Mouse (Mus musculus): ENCODE results near the gene Fam135a.
A peak's percentile ranks its signal among the peaks of the same experiment; 100 is the strongest.
"Not testable (repeated sequence)": the region's sequence is repeated elsewhere in the genome, so short reads cannot be mapped to it uniquely, and the experiment has no call there.

Gene Fam135a

DNA sequence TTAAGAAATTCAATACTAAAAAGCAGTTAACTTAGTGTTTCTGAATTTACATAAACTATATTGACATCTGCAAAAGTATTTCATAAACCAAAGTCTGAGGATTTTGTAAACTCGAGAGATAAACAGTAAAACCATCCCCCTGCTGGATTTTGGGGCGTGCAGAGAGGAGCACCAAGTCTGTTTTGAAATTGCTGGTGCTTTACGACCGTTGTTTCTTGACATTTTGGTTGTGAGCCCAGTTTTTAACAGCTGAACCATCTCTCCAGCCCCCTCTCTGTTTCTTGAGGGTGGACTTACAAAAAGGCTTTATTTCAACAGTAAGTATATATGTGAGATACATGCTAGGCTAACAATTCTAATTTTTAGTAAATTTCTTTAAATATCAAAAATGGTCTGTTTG lies 33.4 kb downstream of the Fam135a start:
- DNase-seq (ENCODE audit: low spot score): no peak

DNA sequence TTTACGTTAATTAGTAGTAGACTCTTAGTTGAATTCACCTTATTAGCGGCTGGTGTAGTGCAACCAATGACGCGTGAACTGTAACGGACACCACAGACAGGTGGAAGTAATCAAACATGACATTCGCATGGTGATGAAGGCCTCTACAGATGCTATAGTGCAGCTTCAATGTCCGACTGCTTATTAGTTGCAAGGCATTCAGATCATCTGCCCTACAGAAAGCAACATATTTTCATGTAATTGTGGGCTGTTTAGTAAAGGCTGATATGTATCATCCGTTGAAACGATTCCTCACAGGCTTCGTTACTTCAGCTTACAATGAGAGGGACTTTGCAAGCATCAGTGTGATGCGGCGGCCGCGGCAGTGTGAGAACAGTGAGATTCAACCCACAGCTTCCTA lies 44.4 kb downstream of the Fam135a start:
- DNase-seq (ENCODE audit: low spot score): no peak

DNA sequence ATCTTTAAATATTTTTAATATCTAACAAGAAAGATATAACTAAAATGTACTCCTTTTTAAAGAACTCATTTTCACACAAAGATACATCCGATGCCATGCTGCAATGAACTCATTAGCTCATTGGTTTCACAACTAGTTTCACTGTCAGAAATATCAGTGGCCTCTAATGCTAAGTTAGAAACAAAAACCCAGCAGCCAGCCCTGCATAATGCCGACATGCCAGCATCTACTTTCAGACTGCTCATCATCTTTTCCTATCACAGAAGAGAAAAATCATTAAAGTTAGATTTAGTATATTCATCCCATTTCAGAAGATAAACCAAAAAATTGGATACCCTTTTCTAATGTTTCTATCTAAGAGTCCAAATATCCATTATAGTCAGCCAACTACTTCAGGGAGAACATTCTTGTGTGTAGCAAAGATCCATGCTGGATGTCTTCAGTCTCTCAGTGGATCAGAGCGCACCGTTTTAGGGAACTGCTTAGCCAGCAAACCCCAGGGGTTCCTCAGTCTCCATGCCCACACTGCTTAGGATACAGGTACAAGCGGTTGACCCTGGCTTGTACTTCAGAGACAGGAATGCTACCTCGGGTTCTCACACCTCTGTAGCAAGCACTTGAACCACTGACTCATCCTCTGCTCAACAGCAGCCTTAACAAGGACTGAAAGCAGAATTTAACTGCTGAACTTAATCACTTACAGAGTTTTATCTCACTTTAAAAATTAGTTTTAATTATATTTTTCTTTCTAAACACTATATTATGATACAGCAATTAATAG lies 53.2 kb downstream of the Fam135a start:
- no peak for DNase-seq (ENCODE audit: low spot score)

DNA sequence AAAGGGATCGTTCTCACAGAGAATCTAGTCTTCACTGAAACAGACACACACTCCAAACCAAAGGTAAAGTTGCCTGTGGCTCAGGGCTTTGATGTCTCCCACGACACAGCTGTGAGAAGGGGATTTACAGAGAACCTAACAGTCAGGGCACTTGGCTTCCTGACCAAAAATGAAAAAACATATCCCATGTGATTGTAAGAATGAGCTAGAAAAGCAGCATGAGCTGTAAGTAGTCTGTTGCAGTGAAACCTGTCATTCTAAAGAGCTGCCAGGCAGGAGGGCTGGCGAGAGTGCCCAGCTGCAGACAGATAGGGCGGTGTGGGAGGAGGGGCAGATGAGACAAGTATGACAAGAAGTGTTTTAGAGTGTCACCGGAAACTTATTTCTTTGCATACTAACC lies 54.5 kb downstream of the Fam135a start:
- DNase-seq (ENCODE audit: low spot score): no peak

DNA sequence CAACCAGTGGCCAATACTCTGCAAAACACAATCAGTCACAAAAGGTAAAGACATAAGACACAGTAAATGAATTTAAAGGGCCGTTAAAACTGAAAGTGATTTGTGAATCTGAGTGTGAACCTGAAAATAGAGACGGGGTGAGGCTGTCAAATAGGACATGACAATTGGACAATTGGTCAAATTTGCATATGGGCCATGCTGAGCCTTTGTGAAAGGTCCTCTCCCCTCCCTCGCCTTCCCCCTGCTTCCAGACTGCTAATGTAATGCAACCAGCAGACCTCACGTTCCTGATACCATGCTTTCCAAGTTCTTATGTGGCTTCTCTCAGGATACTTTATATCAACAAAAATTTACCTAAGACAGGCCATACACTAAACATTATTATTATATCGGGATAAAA lies 57.1 kb downstream of the Fam135a start:
- no peak for DNase-seq (ENCODE audit: low spot score)

DNA sequence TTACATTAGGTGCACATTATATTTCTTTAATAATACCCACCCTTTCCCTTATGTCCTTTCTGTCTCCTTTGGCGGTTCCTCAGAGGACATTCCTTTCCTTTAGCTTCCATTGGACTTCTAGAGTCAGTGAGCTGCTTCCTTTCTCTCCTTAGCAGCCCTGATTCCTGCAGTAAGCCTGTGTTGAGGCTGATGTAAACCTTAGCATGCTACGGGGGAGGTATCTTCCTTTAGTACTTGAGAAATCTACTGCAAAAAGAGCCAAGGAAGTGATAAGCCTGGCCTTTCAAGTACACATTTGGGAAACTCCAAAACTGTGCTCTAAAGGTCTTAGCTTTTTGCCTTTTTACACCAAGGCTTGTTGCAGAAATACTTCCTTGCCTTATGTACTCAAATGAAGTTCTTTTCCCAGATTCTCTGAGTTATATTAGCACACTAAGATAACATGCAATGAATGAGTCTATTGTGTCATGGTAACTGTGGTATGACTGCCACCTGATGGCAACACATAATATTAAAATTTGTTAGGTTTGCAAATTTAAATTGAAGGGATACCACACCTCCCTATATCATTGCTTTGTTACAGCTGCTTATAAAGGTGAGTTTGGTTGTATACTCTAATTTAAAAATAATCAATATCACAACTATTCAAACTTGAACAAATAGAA lies 66.2 kb downstream of the Fam135a start:
- no peak for DNase-seq (ENCODE audit: low spot score)

DNA sequence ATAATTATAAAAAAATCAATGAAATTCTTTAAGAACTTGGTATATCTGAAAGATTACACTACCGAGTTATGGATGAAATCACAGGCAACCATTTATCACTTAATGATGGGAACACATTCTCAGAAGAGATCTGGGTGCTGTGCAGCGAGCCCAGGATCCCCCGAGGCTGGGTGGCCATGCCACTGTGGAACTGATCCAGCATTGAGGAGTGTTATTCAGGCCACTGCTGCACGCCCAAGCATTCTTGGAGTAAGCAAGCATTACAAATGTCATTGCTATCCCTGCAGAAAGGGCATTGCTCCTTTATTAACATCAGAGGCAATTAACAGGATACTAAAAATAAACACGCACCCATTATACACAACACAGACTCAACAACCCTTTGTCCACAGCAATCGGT lies 89.3 kb downstream of the Fam135a start:
- no peak for DNase-seq (ENCODE audit: low spot score)

DNA sequence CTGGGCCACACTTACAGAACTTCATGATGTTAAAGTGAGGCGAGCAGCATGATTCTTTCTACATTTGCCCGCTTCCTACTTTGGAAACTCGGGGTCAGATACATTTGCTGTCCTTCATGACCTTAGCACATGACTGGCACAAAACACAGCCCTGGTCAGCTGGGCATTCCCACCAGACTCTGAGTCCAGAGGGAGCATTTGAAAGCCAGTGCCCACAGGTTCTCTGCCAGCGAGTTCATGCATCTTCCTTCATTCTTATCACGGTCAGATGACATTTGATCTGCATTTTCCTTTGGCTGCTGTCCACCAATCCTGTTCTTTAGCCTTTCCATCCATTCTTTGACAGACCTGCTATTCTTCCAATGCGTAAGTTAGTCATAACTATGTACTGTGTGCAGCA lies 90.1 kb downstream of the Fam135a start:
- DNase-seq (ENCODE audit: low spot score): no peak

DNA sequence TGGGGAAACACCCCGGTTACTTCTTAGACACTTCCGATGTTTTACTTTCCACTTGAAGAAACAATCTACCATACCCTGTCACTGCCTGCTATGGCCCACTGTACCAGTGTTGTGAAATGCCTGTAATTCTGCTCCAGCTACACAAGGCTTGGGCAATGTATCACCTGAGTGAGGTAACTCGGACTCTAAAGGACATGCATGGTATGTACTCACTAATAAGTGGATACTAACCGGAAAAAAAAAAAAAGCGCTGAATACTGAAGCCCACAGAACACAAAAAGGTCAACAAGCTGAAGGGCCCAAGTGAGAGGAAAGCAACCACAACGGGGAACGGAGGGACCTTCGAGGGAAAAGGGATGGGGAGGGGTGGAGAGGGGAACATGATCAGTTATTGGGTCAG lies 92.5 kb downstream of the Fam135a start:
- no peak for DNase-seq (ENCODE audit: low spot score)

DNA sequence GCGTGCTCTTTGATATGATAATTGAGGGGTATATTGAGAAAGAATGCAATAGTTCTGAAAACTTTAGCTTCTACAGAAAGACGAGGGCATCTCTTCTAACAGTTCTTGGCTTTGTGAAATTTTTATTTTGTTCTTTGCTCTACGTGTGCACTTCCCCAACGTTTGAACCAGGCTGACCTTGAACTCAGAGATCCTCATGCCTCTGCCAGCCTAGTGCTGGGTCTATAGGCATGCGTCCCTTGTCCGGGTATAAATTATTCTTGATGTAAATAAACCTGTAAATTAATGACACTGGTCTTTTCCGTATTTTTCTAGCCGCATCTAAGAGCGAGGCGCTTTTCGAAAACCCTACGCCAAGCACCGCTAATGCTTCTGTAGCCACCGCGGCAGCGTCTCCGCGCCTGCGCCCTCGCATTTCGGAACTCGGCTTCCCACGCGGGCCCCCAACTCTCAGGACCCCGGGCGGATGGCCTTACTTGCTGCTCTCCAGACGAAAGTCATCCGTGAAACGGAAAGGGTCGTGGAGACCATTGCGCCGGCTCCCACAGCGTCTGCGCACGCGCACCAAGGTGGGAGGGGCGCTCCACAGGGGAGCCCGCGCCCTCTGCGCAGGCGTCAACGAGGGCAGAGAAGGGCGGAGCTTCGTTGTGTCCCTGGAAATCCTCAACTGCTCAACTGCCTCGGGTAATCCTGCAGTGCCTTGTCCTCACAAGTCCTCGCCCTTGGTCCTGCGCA lies 94.9 kb downstream of the Fam135a start, which contains the start of gene Sdhaf4:
Gene Sdhaf4, minus strand, starts transcription at position 587 of the 735 bp plus-strand sequence.
- DNase-seq (ENCODE audit: low spot score): peak; percentile 92

DNA sequence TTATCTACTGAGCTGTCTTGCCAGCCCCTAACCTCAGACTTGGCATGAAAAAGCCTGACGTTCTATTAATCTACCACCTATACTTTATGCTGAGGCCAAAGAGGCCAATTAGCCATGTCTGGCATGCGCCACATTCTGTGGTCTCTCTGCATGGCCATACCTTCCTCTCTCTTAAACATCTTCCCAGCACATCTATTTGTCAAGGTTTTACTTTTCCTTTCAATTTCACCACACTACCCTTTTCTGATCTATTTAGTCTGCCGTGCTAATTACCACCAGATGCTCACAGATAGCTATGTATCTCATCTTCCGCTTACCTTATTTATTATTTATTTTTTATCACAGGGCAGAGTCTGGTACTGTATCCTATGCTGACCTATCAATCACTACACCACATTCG lies 100.8 kb downstream of the Fam135a start:
- DNase-seq (ENCODE audit: low spot score): no peak

DNA sequence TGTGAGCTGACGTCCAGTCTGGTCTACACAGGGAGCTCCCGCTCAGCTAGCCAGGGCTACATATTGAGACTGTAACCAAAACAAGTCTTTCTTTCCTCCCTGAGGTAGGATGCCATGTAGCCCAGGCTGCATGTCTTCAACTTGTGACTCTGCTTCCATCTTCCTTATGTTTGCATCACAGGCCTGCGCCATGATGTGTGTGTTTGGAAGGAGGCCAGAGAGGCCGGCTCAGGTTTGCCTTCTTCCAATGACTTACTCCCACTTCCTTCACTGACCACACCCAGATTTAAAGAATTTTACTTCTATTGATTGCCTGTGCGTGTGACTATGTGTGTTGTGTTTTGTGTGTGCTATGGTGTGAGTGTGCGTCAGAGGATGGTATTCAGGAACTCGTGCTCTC lies 101.3 kb downstream of the Fam135a start:
- DNase-seq (ENCODE audit: low spot score): no peak

DNA sequence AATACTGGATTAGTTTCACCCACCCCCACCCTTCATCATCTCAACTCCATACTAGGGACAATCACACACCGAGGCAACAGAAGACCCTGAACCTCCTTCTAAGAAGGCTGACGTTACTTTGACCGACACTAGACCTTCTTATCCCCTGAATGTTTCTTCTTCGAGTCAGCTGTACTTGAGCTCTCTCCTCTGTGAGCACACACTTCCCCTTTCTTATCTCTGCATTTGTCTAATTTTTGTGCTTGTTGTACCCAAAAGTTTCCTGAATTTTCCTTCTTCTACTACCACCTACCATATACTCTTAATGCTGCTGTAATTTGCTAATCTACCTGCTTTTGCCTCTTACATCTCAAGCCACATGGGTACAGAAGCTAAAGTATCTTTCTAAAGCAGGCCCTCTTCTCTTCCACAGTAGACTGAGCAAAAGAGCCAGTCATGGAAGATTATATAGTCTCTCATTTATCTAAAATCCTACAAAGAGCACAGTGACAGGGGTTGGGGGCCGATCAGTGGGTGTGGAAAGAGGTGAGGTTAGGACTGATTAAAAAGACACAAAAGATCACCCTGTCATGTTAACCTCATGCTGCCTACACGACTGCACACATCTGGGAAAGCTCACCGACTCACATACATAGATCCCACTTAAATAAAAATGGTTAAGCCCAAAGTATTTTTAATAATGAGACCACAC lies 101.9 kb downstream of the Fam135a start:
- no peak for DNase-seq (ENCODE audit: low spot score)

DNA sequence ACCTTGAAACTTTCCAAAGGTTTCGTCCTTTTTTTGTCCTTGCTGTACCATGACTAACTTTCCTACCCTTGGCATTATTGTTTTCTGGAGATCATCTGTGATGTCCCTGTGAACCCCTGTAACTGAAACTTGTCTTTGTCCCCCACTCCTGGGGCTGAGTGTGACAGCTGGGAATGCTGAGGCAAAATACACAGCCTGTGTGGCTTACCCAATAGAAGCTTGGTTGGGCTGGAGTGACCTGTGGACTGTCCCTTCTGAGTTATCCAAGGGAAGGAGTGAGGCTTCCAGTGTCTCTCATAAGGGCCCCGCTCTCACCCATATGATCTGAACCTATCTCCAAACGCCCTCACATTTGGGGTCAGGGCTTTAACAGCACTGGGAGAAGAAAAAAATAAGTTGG lies 102.6 kb downstream of the Fam135a start:
- no peak for DNase-seq (ENCODE audit: low spot score)

DNA sequence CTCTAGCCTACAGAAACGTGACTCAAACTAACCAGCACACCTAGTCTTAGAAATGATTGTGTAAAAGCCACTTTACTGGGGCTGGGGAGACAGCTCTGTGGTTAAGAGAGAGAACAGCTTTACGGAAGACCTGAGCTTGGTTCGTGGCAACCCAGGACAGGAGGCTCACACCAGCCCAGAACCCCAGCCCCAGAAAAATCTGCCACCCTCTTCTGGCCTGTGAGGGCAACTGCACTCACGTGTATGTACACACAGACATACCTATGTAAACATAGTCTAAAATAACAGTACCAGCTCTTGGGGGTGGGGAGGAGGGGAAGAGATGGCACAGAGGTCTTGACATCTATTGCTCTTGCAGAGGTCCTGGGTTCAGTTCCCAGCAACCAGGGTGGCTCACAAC lies 104.7 kb downstream of the Fam135a start:
- DNase-seq (ENCODE audit: low spot score): no peak

DNA sequence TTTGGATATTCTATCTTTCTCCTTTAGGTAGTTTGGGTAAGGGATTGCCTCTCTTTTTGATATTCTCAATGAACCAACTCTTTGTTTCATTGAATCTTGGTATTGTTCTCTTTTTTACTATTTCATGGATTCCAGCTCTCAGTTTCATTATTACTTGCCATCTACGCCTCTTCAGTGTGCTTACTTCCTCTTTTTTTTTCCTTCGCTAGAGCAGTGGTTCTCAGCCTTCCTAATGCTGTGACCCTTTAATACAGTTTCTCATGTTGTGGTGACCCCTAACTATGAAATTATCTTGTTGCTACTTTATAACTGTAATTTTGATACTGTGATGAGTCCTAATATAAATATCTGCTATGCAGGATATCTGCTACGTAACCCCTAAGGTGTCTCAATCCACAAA lies 117.0 kb downstream of the Fam135a start:
- DNase-seq (ENCODE audit: low spot score): no peak

DNA sequence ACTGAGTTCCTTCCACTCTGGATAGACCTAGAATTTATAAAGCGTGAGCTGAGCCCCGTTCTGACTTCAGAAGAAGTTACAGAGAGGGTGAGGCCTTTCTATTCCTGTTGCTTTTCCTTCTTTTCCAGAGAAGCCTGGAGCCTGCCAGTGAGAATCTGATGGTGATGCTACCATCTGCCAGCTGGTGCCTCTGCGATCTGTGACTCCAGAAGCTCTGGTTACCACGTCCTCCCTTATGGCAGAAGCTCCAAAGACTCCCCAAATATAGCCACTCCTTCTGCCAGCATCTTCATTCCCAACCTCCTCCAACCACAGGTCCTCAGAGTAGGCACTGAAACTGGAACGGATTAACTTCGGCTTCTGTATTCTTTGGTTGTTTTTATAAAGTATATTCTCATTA lies 121.9 kb downstream of the Fam135a start:
- DNase-seq (ENCODE audit: low spot score): peak; percentile 50

DNA sequence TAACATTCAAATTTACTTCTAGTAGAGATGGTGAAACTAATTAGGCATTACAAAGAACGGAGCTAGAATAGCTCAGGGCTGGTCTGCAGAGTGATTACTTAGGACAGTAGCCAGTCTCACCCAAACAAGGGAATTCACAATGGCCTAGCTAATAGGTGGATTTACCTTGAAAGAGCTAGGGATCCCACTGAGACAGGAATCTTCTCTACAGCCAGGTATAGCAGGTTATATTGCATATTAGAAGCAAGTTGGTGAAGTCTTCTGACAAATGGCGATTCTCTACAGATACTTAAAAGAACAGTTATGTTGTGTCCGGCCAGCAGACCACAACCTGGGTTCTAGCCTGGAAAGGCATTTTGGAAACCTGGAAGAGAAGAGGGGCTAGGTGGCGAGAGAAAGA lies 129.0 kb downstream of the Fam135a start:
- DNase-seq (ENCODE audit: low spot score): not testable (repeated sequence)

DNA sequence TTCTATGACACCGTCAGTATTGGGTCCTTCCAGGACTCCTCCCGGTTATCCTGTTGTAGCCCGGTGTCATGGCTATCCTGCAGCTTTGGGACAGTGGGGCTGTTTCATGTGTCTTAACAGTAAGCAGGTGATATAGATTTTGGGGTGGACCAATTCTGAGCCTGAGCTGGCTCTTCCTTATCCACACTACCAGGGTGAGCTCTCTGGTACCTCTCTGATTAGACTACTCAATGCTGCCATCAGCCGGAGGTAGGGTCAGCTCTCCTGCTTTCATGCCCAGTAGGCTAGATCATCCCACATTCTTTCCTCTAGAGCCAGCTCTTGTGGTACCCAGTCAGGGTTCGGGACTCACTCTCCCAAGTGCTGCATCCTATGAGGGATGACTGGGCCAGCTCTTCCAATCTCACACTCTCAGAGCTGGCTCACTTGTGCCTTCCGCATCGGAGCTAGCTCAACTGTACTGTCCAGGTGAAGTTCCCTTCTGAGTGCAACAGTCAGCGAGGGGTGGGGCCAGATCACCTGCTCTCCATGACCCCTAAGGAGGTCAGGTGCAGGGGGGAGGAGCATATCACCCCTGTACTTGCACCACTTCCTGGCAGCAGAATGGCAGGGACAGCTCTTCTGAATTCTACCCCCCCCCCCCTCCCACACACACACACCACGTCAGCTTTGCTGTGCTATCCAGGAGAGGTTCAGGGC lies 132.0 kb downstream of the Fam135a start:
- DNase-seq (ENCODE audit: low spot score): no peak

DNA sequence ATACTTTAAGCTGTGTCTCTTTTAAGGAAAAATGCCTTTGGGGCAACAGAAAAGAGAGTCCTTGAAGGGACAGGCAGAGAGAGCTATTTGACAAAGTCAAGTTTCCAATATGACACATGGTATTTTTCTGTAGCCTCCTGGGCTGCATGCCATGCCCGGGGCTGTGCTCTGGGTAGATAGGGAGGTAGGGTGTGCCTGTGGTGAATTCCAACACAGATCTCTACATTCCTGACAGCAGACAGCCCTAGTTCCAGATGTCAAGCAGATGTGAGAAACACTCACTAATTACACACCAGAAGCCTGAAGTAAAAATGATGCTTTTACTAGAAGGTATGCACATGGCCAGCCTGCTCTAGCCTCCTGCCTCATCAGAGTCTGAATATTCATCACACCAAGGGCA lies 133.9 kb downstream of the Fam135a start:
- DNase-seq (ENCODE audit: low spot score): no peak
